Mouse (Mus musculus) adipocyte (in vitro differentiated cells): ENCODE measurements around the gene Tmem248.

Experiments
- DNase-seq: peaks from one replicate; pipeline ENCODE4 v3.0.0-alpha.2; 2016; ENCODE audit warnings: low spot score

Gene Tmem248

DNA sequence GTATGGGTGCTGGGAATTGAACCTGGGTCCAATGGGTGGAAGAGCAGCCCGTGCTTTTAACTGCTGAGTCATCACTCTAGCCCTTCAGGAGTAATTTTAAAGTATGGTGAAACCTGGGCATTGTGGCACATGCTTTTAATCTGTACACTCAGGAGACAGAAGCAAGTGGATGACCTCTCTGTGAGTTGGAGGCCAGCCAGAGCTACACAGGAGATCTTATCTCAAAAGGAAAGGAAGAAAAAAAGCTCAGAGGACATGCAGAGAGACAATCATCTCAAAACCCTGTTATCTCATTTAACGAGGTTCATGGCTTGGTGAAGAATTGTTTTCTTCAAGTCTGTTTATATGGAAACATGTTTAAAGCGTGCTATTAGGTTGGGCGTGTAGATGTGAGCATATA is 12.9 kb upstream of the Tmem248 start:
- DNase-seq: peak; percentile 62

DNA sequence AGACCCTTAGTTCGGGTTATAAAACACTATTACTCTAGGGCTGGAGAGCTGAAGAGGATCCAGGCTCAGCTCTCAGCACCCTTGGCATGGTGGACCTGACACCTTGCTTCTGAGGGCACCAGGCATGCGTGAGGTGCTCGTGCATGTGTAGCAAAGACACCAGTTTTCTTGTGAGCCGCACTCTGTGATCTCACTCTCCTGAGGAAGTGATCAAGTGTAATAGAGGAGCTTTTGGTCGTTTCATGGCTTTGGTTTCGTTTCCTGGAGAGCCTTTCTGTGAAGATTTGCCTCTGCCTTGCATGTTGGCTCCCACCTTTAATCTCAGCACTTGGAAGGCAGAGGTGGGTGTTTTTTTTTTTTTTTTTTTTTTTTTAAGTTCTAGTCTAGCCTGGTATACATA is 12.3 kb upstream of the Tmem248 start:
- no peak for DNase-seq

DNA sequence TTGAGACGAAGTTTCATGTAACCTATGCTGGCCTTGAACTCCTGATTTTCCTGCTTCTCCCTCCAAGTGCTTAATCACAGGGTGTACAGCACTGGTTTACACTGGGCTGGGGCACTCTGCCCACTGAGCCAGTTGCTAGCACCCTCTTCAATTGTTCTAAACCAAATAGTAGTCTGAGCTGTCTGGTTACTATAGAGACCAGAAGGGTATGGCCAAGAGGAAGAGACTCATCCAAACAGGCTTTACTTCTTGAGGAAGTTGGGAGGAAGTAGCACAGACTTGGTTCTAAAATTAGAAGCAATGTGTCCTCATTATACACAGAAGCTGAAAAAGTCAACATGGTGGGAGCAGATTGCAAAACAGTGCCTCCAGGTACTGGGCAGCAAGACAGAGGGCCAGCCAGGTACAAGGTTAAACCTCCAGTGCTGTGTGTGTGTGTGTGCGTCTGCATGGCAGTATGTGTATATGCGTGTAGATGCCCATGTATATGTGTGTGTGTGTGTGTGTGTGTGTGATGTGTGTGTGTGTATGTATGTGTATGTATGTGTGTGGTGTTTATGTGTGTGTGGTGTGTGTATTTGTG is 11.3 kb upstream of the Tmem248 start:
- no peak for DNase-seq

DNA sequence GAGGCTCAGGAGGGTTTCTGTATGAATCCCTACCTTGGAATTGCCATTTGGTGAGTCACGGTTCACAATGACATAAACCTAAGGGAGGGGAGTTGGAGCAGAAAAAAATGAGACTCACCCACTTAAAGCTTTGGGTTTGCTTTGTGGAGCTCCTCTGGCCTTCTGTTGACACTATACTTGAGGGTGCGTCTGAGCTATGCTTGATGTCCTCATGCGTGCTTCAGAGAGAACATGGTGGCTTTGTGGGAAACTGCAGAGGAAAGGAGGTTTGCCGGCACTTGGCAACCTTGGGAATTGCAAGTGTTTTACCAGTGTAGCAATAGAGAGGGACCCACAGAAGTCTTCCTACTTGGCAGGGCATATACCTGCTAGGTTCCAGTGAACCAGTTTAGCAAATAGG is 9.6 kb upstream of the Tmem248 start:
- no peak for DNase-seq

DNA sequence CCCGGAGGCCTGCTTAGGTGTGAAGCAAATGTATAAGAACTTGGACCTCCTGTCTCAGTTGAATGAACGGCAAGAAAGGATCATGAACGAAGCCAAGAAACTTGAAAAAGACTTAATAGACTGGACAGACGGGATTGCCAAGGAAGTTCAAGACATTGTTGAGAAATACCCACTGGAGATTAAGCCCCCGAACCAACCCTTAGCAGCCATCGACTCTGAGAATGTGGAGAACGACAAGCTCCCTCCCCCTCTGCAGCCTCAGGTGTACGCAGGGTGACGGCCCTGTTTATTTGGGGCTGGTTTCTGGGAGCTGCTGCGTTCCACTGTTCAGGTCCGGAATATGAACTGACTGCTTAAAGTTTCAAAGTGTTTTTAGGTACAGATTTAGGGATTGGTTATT is 3.9 kb upstream of the Tmem248 start:
- no peak for DNase-seq

DNA sequence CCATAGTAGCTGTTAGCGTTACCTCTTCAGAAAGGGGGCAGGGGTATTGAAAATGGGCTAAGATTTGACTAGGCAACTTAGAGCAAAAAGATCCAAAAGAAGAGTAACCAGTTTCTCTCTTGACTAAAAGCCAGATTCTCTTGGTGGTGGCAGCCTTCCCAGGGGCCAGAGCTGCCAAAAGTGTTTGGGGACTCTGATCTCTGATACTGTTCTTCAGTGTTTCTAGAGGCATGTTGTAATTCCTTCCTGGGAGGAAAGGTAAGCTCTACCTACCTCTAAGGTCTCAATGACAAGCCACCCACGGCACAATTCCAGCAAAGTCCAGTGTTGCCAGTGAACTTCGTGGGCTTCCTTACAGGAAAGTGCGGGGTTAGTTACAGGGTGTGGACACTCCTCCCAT is 525 bp downstream of the Tmem248 start:
- DNase-seq: peak; percentile 79

DNA sequence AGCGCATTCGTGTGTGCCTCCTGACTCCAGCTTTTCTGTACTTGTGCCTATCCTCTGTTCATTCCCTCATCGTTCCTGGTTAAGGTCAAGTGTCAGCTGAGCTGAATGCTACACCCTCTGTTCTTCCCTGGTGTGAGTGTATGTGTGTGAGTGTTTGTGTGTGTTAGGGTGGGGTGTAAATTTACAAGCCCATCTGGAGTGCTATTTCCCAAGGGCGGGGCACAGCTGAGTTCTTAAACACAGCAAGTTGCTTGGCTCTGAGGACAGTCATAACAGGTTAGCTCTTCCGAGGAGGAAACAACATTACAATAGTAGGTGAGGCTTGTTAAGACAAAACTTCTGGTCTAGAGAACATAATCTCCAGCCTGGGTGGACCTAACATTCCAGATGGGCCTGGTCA is 1.5 kb downstream of the Tmem248 start:
- DNase-seq: no peak

DNA sequence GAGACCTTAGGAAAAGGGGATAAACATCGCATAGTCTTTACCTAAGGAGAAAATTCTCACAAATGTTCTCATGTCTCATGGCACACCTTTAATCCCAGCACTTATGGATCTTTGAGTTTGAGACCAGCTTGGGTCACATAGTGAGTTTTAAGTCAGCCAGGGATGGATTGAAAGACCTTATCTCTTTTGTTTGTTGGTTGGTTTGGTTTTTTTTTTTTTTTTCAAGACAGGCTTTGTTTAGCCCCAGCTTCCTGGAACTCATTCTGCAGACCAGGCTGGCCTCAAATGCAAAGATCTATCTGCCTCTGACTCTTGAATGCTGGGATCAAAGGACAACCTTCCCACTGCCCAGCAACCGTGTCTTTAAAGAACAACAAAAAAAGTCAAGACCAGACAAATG is 4.4 kb downstream of the Tmem248 start:
- no peak for DNase-seq

DNA sequence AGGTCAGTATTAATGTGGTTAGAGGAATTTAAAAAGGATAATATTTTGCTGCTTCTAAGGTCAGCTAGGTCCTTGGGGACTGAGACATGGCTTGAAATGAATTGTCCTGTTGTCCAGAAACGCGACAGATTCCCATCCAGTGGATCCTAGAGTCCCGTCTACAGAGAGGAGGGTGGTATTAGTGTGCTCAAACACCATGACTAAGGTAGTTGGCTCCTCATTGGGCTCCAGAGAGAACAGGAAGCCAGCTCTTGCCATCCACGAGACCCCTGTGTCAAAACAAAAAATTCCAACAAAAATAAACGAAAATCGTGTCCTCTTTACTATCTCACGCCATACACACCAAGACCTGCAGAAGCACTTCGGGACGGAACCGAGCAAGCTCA is 4.9 kb downstream of the Tmem248 start:
- DNase-seq: no peak

DNA sequence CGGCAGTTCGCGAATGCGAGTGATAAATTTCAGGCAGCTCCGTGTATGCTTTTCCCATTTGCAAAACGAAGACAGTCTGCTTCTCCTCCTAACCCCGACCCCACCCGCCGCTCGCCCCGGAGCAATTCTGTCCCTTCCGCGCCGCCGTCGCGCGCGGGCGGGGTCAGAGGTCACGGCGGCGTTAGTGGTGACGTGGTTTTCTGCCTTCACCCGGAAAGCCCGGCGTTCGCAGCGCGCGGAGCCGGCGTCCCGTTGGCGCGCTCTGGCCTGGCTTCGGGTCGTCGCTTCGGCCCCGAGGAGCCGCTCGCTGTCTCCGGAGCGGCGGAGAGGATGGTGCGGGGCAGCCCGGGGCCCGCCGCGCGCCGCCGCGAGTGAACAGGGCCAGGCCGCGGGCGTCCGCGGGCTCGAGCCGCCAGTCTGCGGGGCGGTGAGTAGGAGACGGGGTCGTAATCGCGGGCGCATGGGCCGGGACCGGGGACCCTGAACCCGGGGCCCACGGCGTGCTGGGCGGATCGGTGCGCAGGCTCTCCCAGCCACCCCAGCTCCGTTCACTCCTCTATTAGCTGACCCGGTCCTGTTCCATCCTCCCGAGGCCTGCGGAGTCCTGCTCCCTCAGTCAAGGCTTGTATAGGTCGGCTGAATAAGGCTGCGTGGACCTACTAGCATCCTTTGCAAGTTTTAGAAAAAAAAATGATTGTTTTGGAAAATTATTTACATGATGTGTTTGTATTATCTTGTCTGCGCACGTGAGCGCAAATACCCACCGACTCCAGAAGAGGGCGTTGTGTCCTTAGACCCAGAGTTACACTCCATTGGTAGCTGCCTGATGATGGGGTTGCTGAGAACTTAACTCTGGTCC is 5.5 kb downstream of the Tmem248 start:
- DNase-seq: peak; percentile 89

DNA sequence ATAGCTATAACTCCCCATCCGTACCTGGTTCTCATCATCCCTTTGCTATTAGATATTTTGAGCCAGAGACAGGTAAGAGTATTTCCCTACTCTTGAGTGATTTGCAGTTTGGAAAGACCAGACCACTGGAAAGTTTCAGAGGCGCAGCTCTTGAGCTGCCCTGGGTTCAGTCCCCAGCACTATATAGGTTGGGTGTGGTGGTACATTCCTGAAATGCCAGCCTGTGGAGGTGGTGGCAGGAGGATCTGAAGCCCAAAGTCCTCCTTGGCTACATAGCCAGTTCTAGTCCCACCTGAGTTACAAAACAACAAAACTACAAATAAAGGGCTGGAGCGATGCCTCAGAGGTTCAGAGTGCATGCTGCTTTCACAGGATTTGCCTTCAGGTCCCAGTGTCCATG is 9.9 kb downstream of the Tmem248 start:
- no peak for DNase-seq

DNA sequence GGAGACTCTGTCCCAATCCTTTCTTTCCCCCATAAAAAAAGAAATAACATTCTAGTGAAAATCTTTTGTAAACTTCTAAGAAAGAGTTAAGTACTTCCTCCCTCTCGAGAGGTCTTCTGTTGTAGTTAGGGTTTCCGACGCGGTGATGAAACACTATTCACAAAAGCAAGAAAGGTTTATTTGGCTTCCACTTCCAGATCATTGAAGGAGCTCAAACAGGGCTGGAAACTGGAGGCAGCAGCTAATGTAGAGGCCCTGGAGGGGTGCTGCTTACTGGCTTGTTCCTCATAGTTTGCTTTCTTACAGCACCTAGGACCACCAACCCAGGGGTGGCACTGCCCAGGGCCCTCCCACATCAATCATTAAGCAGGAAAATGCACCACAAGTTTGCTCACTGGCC is 11.2 kb downstream of the Tmem248 start:
- DNase-seq: no peak

DNA sequence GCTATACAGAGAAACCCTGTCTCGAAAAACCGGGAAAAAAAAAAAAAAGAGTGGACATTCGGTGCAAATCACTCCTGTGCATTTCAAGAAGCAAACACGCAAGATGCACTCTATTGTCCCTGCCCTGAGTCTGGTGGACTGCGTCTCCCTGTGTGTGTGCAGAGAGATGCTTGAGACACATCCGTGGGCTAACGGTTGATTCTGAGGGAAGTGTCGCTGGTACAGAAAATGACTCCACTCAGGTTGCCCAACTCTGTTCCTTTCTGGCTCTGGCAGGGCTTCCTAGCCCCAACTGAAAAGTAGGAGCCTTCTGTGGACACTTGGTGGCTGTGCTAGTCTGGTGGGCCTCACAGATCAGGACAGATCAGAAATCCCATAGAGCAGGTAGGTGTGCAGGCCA is 19.4 kb downstream of the Tmem248 start:
- DNase-seq: no peak

DNA sequence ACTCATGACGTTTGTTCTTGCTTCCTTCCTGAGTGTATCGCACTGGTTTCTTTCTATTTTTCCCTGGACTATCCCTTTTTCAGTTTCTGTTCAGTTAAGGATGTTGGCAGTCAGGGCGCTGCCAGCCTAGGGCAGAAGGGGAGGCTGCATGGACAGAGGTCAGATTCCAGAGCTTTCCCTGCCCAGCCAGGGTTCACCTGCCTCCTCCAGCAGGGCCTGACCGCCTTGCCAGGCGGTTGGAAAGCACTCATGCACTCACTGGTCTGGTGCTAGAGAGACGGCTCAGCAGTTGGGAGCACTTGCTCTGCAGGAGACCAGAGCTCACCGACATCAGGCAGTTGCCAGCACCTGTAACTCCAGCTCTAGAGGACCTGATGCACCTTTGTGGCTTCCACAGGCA is 22.4 kb downstream of the Tmem248 start:
- no peak for DNase-seq

DNA sequence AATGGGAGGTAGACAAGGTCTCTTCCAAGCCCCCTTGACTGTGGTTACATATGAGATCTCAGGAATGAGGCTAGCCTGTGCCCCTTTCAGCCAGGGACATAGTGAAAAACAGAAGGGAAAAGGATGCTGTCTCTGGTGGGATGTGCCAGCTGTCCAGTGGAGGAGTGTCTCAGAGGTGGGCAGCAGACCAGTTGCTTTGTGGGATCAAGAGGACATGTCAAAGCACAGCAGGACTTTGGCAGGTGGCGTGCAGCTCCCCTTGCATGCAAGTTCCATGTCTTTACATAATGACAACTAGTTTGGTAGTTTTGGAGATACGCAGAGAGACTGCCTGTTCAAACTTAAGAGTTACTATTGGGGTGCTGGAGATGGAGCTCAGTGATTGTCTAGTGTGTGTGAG is 23.0 kb downstream of the Tmem248 start:
- DNase-seq: no peak

DNA sequence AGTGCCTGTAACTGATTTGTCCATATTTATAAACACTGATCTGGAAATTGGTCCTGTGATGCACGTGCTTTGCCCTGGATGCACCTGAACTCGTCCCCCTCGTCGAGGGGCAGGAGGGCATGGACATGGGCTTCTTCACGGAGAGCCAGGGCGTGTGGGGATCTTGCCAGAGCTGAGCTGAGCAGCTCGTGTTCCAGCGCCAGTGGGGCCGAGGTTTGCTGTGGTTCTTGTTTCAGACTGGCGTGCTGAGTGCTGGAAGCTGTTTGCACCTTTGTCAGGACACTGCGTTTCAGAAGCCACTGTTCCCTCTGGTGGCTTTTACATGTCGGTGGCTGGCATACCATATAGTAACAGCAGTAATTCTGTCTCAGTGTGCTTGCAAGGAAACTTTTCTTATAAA is 24.5 kb downstream of the Tmem248 start:
- DNase-seq: no peak

DNA sequence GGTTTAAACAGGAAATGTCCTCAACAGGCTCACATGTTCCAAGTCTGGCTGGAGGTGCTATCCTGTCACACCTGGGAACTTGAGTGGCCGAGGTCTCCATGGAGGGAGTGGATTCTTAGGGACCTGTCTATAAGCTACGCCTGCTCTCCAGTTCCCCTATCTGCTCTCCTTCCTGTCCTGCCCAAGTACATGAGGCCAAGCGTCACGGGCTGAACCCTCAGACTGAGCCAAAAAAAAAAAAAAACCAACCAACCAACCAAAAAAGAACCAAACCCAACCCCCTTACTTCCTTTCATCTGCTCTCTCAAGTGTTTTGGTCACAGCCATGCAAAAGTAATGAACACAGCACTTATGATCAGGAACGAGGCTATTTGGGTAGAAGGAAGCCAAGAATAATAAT is 30.9 kb downstream of the Tmem248 start:
- DNase-seq: no peak

DNA sequence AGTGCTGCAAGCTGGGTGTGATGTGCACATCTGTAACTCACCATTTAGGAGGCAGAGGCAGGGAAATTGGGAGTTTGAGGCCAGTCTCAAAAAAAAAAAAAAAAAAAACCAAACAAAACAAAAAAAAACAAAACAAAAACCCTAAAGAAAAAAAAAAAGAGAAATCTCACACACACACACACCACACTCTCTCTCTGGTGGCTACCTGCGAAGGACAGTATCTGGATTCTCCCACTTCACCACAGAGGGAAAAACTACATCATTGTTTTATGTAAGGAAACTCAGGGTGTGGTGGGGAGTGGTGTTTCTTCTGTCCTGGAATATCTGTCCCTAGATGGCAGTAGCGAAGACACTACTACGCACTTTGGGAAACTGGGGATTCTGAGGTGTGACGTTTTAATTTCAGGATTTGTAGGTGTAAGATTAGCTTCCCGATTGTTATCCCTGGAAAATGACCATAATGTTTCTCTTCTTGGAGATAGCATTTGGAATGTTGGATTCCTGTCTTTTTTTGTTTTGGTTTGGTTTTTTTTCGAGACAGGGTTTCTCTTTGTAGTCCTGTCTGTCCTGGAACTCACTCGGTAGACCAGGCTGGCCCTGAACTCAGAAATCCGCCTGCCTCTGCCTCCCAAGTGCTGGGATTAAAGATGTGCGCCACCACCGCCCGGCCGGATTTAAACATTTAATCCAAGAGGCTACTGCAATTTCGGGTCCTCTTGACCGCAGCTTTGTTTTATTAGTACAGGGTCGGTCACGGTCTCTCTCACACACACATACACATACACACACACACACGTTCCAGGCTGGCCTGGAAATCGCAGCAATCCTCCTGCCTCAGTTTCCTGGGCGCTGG is 37.5 kb downstream of the Tmem248 start:
- DNase-seq: peak; percentile 91

DNA sequence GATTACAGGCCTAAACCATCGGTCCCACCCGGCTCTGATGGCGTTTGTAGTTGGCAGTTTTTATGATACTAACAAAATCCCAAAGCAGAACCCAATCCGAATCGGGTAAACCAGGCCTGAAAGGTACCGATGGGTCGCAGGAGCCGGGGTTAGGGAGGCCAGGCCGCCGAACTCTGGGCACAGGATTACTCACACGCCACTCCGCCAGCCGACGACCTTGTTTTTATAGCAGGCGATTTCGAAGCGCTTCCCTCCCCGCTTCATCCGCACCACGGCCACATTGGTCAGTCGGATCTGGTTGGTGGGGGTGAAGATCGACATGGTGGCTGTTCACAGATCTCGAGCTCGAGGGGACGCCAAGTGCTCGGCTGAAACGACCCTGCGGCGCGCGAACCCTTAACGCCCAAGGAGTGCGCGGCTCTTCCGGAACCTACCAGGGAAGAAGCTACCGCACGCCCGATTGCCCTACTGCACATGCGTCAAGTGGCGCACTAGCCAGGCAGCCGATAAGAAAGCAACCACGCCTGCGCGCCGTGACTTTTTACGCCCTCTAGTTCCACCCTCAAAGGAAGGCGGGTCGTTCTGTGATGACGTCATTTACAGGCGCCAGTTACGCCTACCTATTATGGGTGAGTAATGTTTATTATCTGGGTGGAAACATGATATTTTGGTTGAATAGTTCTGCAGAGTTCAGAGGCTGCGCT is 38.3 kb downstream of the Tmem248 start, which contains the start of the genes Sbds and Tyw1:
Gene Sbds, minus strand, starts transcription at position 514 of the 704 bp plus-strand sequence.
Gene Tyw1, plus strand, starts transcription at position 603 of the 704 bp plus-strand sequence.
- peak; percentile 100 for DNase-seq

DNA sequence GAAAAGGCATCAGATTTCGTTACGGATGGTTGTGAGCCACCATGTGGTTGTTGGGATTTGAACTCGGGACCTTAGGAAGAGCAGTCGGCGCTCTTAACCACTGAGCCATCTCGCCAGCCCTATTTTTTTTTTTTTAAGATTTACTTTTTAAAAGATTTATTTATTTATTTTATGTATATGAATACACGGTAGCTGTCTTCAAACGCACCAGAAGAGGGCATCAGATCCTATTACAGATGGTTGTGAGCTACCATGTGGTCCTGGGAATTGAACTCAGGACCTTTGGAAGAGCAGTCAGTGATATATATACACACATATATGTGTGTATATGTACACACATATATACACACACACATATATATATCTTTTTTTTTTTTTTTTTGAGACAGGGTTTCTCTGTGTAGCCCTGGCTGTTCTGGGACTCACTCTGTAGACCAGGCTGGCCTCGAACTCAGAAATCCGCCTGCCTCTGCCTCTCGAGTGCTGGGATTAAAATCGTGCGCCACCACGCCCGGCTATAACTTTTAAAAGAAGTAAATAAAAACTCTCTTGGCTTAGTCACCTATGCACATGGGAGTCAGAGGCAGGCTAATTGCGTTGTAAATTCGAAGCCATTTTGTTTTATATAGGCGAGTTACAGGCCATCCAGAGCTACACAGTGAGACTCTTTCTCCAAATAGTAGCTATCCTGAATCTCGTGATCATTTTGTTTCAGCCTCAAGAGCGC is 39.1 kb downstream of the Tmem248 start:
- DNase-seq: peak; percentile 50

DNA sequence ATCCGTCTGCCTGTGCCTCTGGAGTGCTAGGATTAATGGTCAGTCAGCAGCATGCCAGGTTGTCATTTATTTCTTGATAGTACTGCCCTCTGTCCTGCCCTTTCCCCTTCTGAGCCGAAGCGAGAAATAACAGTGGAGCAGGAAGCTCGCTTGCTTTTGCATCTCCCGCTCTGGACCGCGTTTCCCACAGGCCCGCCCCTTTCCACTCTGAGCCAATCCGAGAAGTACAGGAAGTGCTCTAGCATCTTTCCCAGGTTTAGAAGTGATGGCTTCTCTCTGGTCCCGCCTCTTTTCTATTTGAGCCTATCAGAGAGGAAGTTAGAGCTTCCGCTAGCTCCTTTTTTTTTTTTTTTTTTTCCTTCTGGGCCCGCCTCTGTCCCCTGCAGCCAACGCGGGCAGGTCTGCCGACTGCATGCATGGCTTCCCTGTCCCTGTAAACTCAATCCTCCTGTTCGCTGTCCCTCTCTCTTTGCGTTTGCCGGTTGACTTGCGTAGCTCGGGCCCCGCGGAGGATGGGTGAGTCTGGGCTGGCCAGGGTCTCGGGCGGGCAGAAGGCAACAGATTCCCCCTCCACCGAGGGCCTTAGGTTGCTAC is 39.9 kb downstream of the Tmem248 start:
- DNase-seq: peak; percentile 100
